Mouse (Mus musculus) lung, embryonic 16.5 days (tissue): Measurements from ENCODE around the gene Clec12a. TPM values are rescaled to one million over a fixed set of nuclear protein-coding genes. Genes with fewer than 3 reads are reported as not detected.

Source experiments
- ATAC-seq: fragments of 200-750 bp; cut with Nextera tagmentation; 2 replicates; pipeline ENCODE4 v1.8.0; 2017; ENCODE audit warnings: low read depth, mild to moderate bottlenecking, moderate library complexity
- H3K27ac ChIP-seq: fragments of 300-500 bp; sonication (generic); 2 replicates; pipeline ENCODE4 v1.5.1; 2014; ENCODE audit warnings: mild to moderate bottlenecking, control low read depth, low read length
- H3K27me3 ChIP-seq: fragments of 300-500 bp; sonication (generic); 2 replicates; pipeline ENCODE4 v1.6.1; 2014; ENCODE audit warnings: low read depth, low read length, mixed read lengths; ENCODE audit not compliant: control insufficient read depth, insufficient read depth
- H3K36me3 ChIP-seq: fragments of 300-500 bp; sonication (generic); 2 replicates; pipeline ENCODE4 v1.6.1; 2014; ENCODE audit warnings: low read length; ENCODE audit not compliant: control insufficient read depth, insufficient read depth
- H3K4me1 ChIP-seq: fragments of 300-500 bp; sonication (generic); replicated peaks from 2 replicates; pipeline ENCODE4 v1.6.1; 2014; ENCODE audit warnings: low read length, mixed read lengths; ENCODE audit not compliant: control insufficient read depth, insufficient read depth
- H3K4me2 ChIP-seq: fragments of 300-500 bp; sonication (generic); 2 replicates; pipeline ENCODE4 v1.6.1; 2014; ENCODE audit warnings: low read depth, low read length, control low read depth
- H3K4me3 ChIP-seq: fragments of 300-500 bp; sonication (generic); 2 replicates; pipeline ENCODE4 v1.5.1; 2014; ENCODE audit warnings: mild to moderate bottlenecking, low read length, control low read depth
- H3K9ac ChIP-seq: fragments of 300-500 bp; sonication (generic); 2 replicates; pipeline ENCODE4 v1.6.1; 2014; ENCODE audit warnings: low read length, control low read depth
- H3K9me3 ChIP-seq: fragments of 300-500 bp; sonication (generic); 2 replicates; pipeline ENCODE4 v1.6.1; 2016; ENCODE audit warnings: low read length; ENCODE audit not compliant: control insufficient read depth
- WGBS: fragments of 180-500 bp; shearing (Covaris S2); extraction: QIAGEN DNeasy Blood & Tissue Kit; methylation state at CpG from one replicate; pipeline ENCODE4 v1.1.7; 2014; 5-methylcytosine and 5-hydroxymethylcytosine counted together
- polyA plus RNA-seq: library from polyadenylated mRNA; unstranded; fragments of >200 nt; fragmentation: Nextera tagmentation; extraction: Ambion mirVana; gene quantifications from 2 replicates; pipeline ENCODE4 v1.2.1, GENCODE M21; 2015

The Clec12a gene
- polyA plus RNA-seq, 1 experiment from 2014 or later, result 3.3 TPM

DNA sequence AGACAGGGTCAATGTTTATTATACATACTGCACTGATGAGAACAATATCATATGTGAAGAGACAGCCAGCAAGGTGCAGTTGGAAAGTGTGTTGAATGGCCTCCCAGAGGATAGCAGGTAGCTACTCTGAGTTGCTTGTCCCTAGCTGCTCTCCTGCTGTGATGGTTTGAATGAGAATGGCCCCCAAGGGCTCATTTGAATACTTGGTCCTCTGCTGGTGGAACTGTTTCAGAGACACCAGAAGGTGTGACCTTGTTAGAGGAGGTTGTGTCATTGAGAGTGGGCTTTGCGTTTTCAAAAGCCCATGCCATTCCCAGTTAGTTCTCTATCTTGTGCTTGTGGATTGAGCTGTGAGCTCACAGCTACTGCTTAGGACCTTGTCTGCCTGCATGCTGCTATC lies 21.5 kb downstream of the Clec12a start:
- no peaks in the 10 kb centered on the region for H3K9me3 ChIP-seq
- no peaks in the 10 kb centered on the region for H3K4me1 ChIP-seq
- no peak overlapping the region for H3K27ac ChIP-seq
- no peak for ATAC-seq
- no peaks in the 10 kb centered on the region for H3K36me3 ChIP-seq
- 23% methylated on average over 1 of the region's 1 CpGs for WGBS
- no peak overlapping the region for H3K4me2 ChIP-seq
- no peak overlapping the region for H3K9ac ChIP-seq
- no peaks in the 10 kb centered on the region for H3K27me3 ChIP-seq
- H3K4me3 ChIP-seq, result no peak overlapping the region

DNA sequence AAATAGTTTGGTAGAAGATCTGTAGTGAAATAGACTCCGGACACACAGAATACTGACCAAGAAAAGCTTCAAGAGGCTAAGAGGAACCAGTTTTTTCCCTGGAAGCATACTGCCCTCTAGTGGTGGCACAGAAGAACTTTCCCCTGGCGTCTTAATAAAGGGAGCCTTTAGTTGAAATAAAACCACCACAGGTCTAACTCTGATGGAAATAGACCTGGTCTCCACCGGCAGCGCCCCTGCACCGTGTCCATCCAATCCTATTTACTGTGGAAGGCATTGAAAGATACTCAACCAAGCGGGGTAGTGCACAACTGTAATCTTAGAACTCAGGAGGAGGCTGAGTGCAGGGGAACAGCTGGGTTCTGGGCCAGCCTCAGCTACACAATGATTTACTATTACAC lies 23.5 kb downstream of the Clec12a start:
- Histone ChIP-seq H3K4me1 (no peaks in the 10 kb centered on the region), H3K4me3 (no peak overlapping the region), H3K27me3 (no peaks in the 10 kb centered on the region), H3K27ac (no peak overlapping the region), H3K9ac (no peak overlapping the region), H3K9me3 (no peaks in the 10 kb centered on the region), H3K4me2 (no peak overlapping the region), H3K36me3 (no peaks in the 10 kb centered on the region)
- 12% methylated on average over 6 of the region's 6 CpGs for WGBS
- peak; percentile 47; the same call in 1 of the 2 replicates for ATAC-seq

DNA sequence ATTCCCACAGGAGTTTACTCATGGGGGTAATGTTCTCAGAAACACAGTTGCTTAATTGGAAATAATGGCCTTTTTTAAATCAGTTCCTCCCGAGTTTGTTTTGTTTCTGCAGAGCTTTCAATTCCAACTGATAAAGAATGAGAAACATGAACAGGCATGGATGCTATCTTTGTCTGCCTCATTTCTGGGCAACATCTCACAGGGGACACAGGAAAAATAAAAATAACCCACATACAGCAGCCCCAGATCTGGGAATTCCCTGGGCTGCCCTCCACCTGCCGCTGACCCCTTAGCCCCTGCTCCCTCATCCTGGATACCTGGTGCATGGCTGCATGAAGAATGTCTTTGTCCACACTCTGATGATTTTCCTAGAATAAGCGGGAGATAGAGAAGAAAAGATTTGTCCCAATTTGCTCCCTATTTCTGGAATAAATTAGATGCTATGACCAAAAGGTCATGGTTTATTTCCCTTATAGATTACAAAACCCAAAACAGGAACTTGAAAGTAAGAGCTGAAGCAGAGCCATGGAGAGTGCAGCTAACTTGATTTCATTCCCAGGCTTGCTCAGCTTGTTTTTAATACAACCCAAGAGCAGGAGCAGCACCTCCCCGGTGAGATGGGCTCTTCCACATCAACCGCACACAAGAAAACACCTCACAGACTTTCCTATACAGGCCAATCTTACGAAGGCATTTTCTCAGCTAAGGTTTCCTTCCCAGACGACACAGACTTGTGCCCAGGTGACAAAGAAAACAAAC lies 27.1 kb downstream of the Clec12a start:
- H3K27me3 ChIP-seq, result no peaks in the 10 kb centered on the region
- no peaks in the 10 kb centered on the region for H3K36me3 ChIP-seq
- H3K9me3 ChIP-seq, result no peaks in the 10 kb centered on the region
- H3K9ac ChIP-seq, result no peak overlapping the region
- ATAC-seq, result no peak
- no peak overlapping the region for H3K27ac ChIP-seq
- no peak overlapping the region for H3K4me3 ChIP-seq
- 59% methylated on average over 7 of the region's 7 CpGs for WGBS
- no peaks in the 10 kb centered on the region for H3K4me1 ChIP-seq
- no peak overlapping the region for H3K4me2 ChIP-seq

DNA sequence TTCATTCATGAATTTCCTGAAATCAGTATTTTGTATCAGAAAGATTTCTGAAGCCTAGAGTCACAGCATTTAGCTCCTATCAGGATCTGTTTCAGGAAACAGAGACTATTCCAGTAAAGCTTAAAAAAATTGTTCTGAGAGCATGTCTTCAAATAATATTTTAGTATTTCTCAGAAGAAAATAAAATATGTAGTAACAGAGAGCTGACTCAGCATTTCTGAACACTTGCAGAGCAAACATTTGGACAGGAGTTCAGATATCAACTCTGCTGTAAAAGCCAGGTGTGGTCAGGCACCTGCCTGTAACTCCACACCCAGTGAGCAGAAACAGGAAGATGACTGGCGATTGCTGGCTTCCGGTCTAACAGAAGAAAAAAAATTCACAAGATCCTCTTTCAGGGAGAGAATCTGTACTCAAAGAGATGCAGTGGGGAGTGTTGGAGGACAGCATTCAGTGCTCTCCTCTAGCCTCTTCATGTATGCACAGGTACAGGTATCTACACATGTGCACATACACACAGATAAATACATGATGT lies 32.5 kb downstream of the Clec12a start:
- H3K4me1 ChIP-seq, result no peaks in the 10 kb centered on the region
- H3K9ac ChIP-seq, result no peak overlapping the region
- 64% methylated on average over 2 of the region's 2 CpGs for WGBS
- H3K27me3 ChIP-seq, result no peaks in the 10 kb centered on the region
- no peaks in the 10 kb centered on the region for H3K36me3 ChIP-seq
- H3K4me3 ChIP-seq, result no peak overlapping the region
- no peak for ATAC-seq
- H3K27ac ChIP-seq, result no peak overlapping the region
- peaks cover 2% of the 10 kb centered on the region; the same call in 1 of the 2 replicates for H3K9me3 ChIP-seq
- H3K4me2 ChIP-seq, result no peak overlapping the region

DNA sequence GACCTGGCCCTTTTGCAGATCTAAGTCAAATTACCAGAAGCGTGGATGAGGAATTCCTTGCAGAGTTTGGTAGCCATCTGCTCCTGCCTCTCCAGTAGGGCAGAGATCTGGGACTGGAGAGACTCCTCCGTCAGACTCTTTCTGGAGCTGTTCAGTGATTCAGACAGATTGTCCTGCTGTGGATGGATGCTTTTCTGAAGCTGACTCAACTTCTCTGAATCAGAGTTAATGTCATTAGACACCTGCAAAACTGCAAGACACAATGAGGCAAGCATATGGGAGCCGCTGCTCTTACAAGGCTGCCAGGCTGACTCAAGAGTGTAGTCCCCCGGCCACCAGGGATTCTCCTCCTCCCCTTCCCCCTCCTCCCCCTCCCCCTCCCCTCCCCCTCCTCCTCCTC lies 38.0 kb downstream of the Clec12a start:
- Histone ChIP-seq H3K27ac (no peak overlapping the region), H3K9ac (no peak overlapping the region), H3K4me2 (no peak overlapping the region), H3K4me3 (no peak overlapping the region), H3K9me3 (peaks cover 2% of the 10 kb centered on the region; the same call in 1 of the 2 replicates), H3K27me3 (no peaks in the 10 kb centered on the region), H3K4me1 (no peaks in the 10 kb centered on the region), H3K36me3 (no peaks in the 10 kb centered on the region)
- no peak for ATAC-seq
- whole genome bisulfite sequencing, result 57% methylated on average over 4 of the region's 4 CpGs

DNA sequence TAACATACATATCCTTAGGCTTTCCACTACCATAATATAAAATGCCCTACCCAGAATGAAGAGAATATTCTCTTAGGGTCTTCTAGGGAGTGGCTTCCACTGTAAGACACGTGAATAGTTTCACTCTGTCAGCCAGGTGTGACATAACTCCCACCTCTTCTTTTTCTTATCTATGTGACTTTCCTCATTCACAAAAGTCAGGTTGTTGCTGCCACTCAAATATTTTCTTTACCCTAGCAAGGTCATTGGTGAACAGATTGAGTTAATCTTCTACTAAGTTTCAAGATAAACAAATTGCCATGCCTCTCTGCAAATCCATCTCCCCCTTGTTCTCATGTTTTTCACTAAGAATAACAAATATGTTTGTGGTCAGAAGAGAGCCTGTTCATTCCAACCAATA lies 39.2 kb downstream of the Clec12a start:
- no peak for ATAC-seq
- no peaks in the 10 kb centered on the region for H3K9me3 ChIP-seq
- 33% methylated on average over 1 of the region's 1 CpGs for WGBS
- H3K9ac ChIP-seq, result no peak overlapping the region
- H3K36me3 ChIP-seq, result no peaks in the 10 kb centered on the region
- H3K4me1 ChIP-seq, result no peaks in the 10 kb centered on the region
- no peak overlapping the region for H3K4me3 ChIP-seq
- no peak overlapping the region for H3K27ac ChIP-seq
- H3K4me2 ChIP-seq, result no peak overlapping the region
- no peaks in the 10 kb centered on the region for H3K27me3 ChIP-seq

DNA sequence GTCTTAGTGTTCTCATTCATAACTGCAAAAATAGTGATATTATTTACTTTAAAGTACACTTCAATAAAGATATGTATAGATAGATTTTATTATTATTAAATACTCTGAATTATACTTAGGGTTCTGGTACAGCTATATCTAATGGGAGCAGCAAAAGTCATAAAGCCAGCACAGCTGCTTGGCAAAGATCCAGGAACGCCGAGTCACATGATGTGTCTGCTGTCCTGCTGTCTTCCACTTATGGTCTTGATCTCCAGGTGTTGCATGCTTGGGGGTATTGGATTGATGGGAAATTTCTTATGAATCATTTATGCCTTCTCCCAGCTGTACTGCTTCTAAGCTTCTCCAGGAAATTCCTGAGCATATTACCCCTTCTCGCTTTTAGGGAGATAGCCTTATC lies 41.0 kb downstream of the Clec12a start:
- H3K9ac ChIP-seq, result no peak overlapping the region
- no peaks in the 10 kb centered on the region for H3K36me3 ChIP-seq
- H3K4me3 ChIP-seq, result no peak overlapping the region
- no peak for ATAC-seq
- H3K4me2 ChIP-seq, result no peak overlapping the region
- H3K27me3 ChIP-seq, result no peaks in the 10 kb centered on the region
- no peak overlapping the region for H3K27ac ChIP-seq
- no peaks in the 10 kb centered on the region for H3K4me1 ChIP-seq
- WGBS, result 48% methylated on average over 3 of the region's 3 CpGs
- H3K9me3 ChIP-seq, result no peaks in the 10 kb centered on the region

DNA sequence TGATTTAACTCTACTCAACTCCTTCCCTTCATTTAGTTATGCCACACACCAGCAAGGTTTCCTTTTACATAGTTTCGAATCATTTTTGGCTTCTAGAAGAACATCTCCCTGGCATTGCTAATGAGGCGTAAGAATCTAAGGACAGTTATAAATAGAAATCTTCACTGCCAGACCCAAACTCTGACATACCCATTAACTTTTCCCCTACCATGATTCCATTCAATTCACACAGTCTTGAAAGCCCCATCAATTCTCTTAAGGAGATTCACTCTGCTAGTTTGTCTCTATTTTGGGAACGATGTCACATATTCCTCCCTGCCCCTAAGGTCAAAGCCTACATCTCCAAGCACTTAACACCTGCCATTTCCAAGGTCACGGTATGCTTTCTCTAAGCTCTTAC lies 42.5 kb downstream of the Clec12a start:
- no peak overlapping the region for H3K9ac ChIP-seq
- H3K4me2 ChIP-seq, result no peak overlapping the region
- no peak overlapping the region for H3K4me3 ChIP-seq
- H3K27me3 ChIP-seq, result no peaks in the 10 kb centered on the region
- H3K4me1 ChIP-seq, result no peaks in the 10 kb centered on the region
- no peak overlapping the region for H3K27ac ChIP-seq
- no peak for ATAC-seq
- WGBS, result 82% methylated on average over 4 of the region's 4 CpGs
- no peaks in the 10 kb centered on the region for H3K36me3 ChIP-seq
- no peaks in the 10 kb centered on the region for H3K9me3 ChIP-seq

DNA sequence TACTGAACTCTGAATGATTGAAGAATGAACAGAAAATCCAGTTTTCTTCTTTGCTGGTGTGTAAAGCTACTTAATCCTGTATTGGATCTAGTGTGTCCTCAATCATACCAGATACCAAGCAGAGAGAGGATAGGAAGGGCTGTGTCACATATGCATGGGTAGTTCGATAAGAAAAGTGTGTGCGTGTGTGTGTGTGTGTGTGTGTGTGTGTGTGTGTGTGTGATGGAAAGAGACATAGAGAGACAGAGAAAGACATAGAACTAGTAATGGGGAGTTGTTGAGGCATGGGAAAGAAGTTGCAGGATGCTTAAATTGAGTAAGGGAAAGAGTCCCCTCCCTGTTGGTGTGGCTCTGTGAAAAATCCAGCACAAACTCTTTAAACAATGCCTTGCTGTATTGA lies 43.3 kb downstream of the Clec12a start, which contains the start of gene Clec12b:
Clec12b (minus strand) TSS at position 101 of the 400 bp plus-strand sequence.
- WGBS, result 75% methylated on average over 2 of the region's 2 CpGs

More for the DNA sequence above, 43.3 kb downstream of the Clec12a start, which contains the start of gene Clec12b:
- Histone ChIP-seq H3K9ac (no peak within 1 kb of the TSS), H3K27ac (no peak within 1 kb of the TSS), H3K4me1 (no peaks in the 10 kb centered on the region), H3K4me3 (no peak within 1 kb of the TSS), H3K9me3 (no peaks in the 10 kb centered on the region), H3K27me3 (no peaks in the 10 kb centered on the region), H3K36me3 (no peaks in the 10 kb centered on the region), H3K4me2 (no peak within 1 kb of the TSS)
- ATAC-seq, result no peak
